ENCODE assay signal across 24 mouse cellular contexts in the genomic region with DNA sequence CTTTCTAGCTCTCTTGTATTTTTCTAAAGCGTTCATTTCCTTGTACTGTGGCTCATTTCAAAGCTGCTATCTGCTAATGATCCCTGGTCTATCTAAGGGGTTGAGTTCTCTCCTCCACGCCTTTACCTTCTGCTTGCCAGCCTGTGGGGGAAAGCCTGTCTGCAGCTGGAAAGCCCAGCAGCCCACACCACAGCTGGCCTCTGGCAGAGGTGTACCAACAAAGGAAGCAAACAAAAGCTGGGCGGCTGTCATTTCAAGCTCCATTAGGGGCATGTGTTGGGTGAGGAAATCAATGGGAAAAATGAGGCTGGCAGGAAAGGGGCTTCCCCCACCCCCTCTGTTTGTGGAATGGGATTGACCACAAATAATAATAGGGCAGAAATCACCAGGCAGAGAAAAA. TPM values are rescaled to one million over a fixed set of nuclear protein-coding genes. Genes with fewer than 3 reads are reported as not detected.
DNase-seq lines count a peak whose midpoint lies in the region; ATAC-seq and TF ChIP-seq lines count a peak whose summit lies in the region.
"Had no signal": no experiment of that assay in that cellular context is flagged by ENCODE, and none has a peak within 500 bp of the region (broad histone marks: within the 10 kb centered on the region; RNA-seq: fewer than 3 reads in every experiment).

No protein-coding gene starts in this region.

- no peaks in the 10 kb centered on the region for H3K9me3 ChIP-seq in hindbrain, embryonic 10.5 days
- no peaks in the 10 kb centered on the region for H3K9me3 ChIP-seq in hindbrain, postnatal 0 days (ENCODE audit: low read length)
- no peaks in the 10 kb centered on the region for H3K9me3 ChIP-seq in midbrain, embryonic 10.5 days (replicated peaks)
- no peaks in the 10 kb centered on the region for H3K9me3 ChIP-seq in midbrain, postnatal 0 days (ENCODE audit: low read length)
- H3K9me3 ChIP-seq in neural tube, embryonic 13.5 days = no peaks in the 10 kb centered on the region
- H3K9me3 ChIP-seq in neural tube, embryonic 15.5 days (replicated peaks) = no peaks in the 10 kb centered on the region
- H3K9me3 ChIP-seq: embryonic facial prominence, embryonic 12.5 days; embryonic facial prominence, embryonic 15.5 days; forebrain, embryonic 15.5 days; heart, embryonic 12.5 days; heart, embryonic 15.5 days; intestine, embryonic 15.5 days had no signal

- H3K4me1 ChIP-seq in hindbrain, embryonic 10.5 days (replicated peaks) = peaks cover 12% of the 10 kb centered on the region; the same call in 1 of the 2 replicates
- H3K4me1 ChIP-seq in hindbrain, postnatal 0 days (ENCODE audit: insufficient read depth, low read length) = no peaks in the 10 kb centered on the region
- peaks cover 17% of the 10 kb centered on the region for H3K4me1 ChIP-seq in midbrain, embryonic 10.5 days
- no peaks in the 10 kb centered on the region for H3K4me1 ChIP-seq in midbrain, postnatal 0 days (ENCODE audit: insufficient read depth, low read length)
- H3K4me1 ChIP-seq in neural tube, embryonic 13.5 days (replicated peaks) = peaks cover 9% of the 10 kb centered on the region
- H3K4me1 ChIP-seq in neural tube, embryonic 15.5 days = 0 out of 2 replicates have a peak, but pooled peaks cover 3% of the 10 kb centered on the region
- H3K4me1 ChIP-seq: embryonic facial prominence, embryonic 12.5 days; embryonic facial prominence, embryonic 15.5 days; forebrain, embryonic 15.5 days; intestine, embryonic 15.5 days had no signal

- H3K4me2 ChIP-seq in hindbrain, postnatal 0 days (ENCODE audit: low read depth, low read length) = no peak overlapping the region
- H3K4me2 ChIP-seq in midbrain, postnatal 0 days (ENCODE audit: low read depth, low read length, poor library complexity, severe bottlenecking) = no peak overlapping the region
- no peak overlapping the region for H3K4me2 ChIP-seq in neural tube, embryonic 13.5 days
- no peak overlapping the region for H3K4me2 ChIP-seq in neural tube, embryonic 15.5 days
- H3K4me2 ChIP-seq: embryonic facial prominence, embryonic 12.5 days; embryonic facial prominence, embryonic 15.5 days; forebrain, embryonic 15.5 days; heart, embryonic 12.5 days; heart, embryonic 15.5 days; intestine, embryonic 15.5 days had no signal

- ATAC-seq in hindbrain, postnatal 0 days = no peak
- no peak for ATAC-seq in midbrain, postnatal 0 days (ENCODE audit: low FRiP score)
- ATAC-seq in neural tube, embryonic 13.5 days (ENCODE audit: low read depth) = no peak
- no peak for ATAC-seq in neural tube, embryonic 15.5 days (ENCODE audit: low FRiP score)
- ATAC-seq: CD4-positive, CD25-positive, alpha-beta regulatory T cell, adult 4 months; intestine, embryonic 15.5 days had no signal

- no peaks in the 10 kb centered on the region for H3K27me3 ChIP-seq in hindbrain, embryonic 10.5 days (ENCODE audit: insufficient read depth, poor library complexity, severe bottlenecking)
- no peaks in the 10 kb centered on the region for H3K27me3 ChIP-seq in hindbrain, postnatal 0 days (ENCODE audit: insufficient read depth, low read length)
- peaks cover 30% of the 10 kb centered on the region; the same call in 1 of the 2 replicates for H3K27me3 ChIP-seq in midbrain, embryonic 10.5 days (ENCODE audit: low read depth, poor library complexity, severe bottlenecking)
- no peaks in the 10 kb centered on the region for H3K27me3 ChIP-seq in midbrain, postnatal 0 days (ENCODE audit: insufficient read depth, low read length)
- peaks cover 4% of the 10 kb centered on the region; the same call in 1 of the 2 replicates for H3K27me3 ChIP-seq in neural tube, embryonic 13.5 days
- no peaks in the 10 kb centered on the region for H3K27me3 ChIP-seq in neural tube, embryonic 15.5 days (replicated peaks)
- H3K27me3 ChIP-seq: embryonic facial prominence, embryonic 12.5 days; embryonic facial prominence, embryonic 15.5 days; forebrain, embryonic 15.5 days; intestine, embryonic 15.5 days had no signal

- no peak for TF ChIP-seq CTCF in hindbrain, postnatal 0 days (IDR thresholded peaks at IDR 0.05; ENCODE audit: low read depth)
- no peak for TF ChIP-seq CTCF in midbrain, postnatal 0 days (IDR thresholded peaks at IDR 0.05)

- no peak overlapping the region for H3K9ac ChIP-seq in hindbrain, postnatal 0 days (replicated peaks; ENCODE audit: low read length)
- H3K9ac ChIP-seq in midbrain, postnatal 0 days (replicated peaks; ENCODE audit: low read length, poor library complexity, severe bottlenecking) = no peak overlapping the region
- 0 out of 2 replicates have a peak overlapping the region, but pooled peaks have one; percentile 17 for H3K9ac ChIP-seq in neural tube, embryonic 13.5 days
- no peak overlapping the region for H3K9ac ChIP-seq in neural tube, embryonic 15.5 days (replicated peaks)
- H3K9ac ChIP-seq: embryonic facial prominence, embryonic 12.5 days; embryonic facial prominence, embryonic 15.5 days; forebrain, embryonic 15.5 days; heart, embryonic 12.5 days; heart, embryonic 15.5 days; intestine, embryonic 15.5 days had no signal

- H3K27ac ChIP-seq in hindbrain, embryonic 10.5 days = peak overlapping the region; percentile 74
- H3K27ac ChIP-seq in hindbrain, postnatal 0 days = no peak overlapping the region
- 0 out of 2 replicates have a peak overlapping the region, but pooled peaks have one; percentile 1 for H3K27ac ChIP-seq in midbrain, embryonic 10.5 days (replicated peaks)
- H3K27ac ChIP-seq in midbrain, postnatal 0 days (ENCODE audit: low read depth, low read length) = no peak overlapping the region
- 0 out of 2 replicates have a peak overlapping the region, but pooled peaks have one; percentile 23 for H3K27ac ChIP-seq in neural tube, embryonic 13.5 days (replicated peaks)
- H3K27ac ChIP-seq in neural tube, embryonic 15.5 days (replicated peaks) = no peak overlapping the region
- H3K27ac ChIP-seq: embryonic facial prominence, embryonic 12.5 days; embryonic facial prominence, embryonic 15.5 days; forebrain, embryonic 15.5 days; heart, embryonic 15.5 days; intestine, embryonic 15.5 days had no signal

- DNase-seq in hindbrain, embryonic 10.5 days (ENCODE audit: low spot score) = no peak
- DNase-seq in hindbrain, postnatal 0 days (ENCODE audit: low spot score) = no peak
- DNase-seq in midbrain, embryonic 10.5 days (ENCODE audit: low spot score) = no peak
- no peak for DNase-seq in midbrain, postnatal 0 days (ENCODE audit: low spot score)
- DNase-seq: adrenal gland, adult 2 months; adrenal gland, postnatal 14 days; cerebellum, adult 11 months; cerebellum, adult 2 months; cerebellum, adult 9-11 months; cerebellum, postnatal 25 days; gastrocnemius, postnatal 25 days; heart, adult 18-20 months; heart, postnatal 10 days; heart, postnatal 36 days had no signal

- WGBS in hindbrain, embryonic 10.5 days = 46% methylated on average over 3 of the region's 3 CpGs
- WGBS in hindbrain, postnatal 0 days = 56% methylated on average over 3 of the region's 3 CpGs
- 61% methylated on average over 3 of the region's 3 CpGs for WGBS in midbrain, embryonic 10.5 days
- WGBS in midbrain, postnatal 0 days = 49% methylated on average over 3 of the region's 3 CpGs
- 52% methylated on average over 3 of the region's 3 CpGs for WGBS in neural tube, embryonic 13.5 days
- WGBS in neural tube, embryonic 15.5 days = 39% methylated on average over 3 of the region's 3 CpGs

- H3K36me3 ChIP-seq in hindbrain, embryonic 10.5 days = no peaks in the 10 kb centered on the region
- H3K36me3 ChIP-seq in hindbrain, postnatal 0 days (ENCODE audit: insufficient read depth, low read length) = no peaks in the 10 kb centered on the region
- no peaks in the 10 kb centered on the region for H3K36me3 ChIP-seq in midbrain, embryonic 10.5 days
- H3K36me3 ChIP-seq in midbrain, postnatal 0 days (ENCODE audit: insufficient read depth, low read length) = no peaks in the 10 kb centered on the region
- H3K36me3 ChIP-seq in neural tube, embryonic 13.5 days = no peaks in the 10 kb centered on the region
- H3K36me3 ChIP-seq in neural tube, embryonic 15.5 days = no peaks in the 10 kb centered on the region
- H3K36me3 ChIP-seq: embryonic facial prominence, embryonic 12.5 days; embryonic facial prominence, embryonic 15.5 days; forebrain, embryonic 15.5 days; heart, embryonic 12.5 days; heart, embryonic 15.5 days; intestine, embryonic 15.5 days had no signal

- no peak overlapping the region for H3K4me3 ChIP-seq in hindbrain, embryonic 10.5 days
- no peak overlapping the region for H3K4me3 ChIP-seq in hindbrain, postnatal 0 days (ENCODE audit: low read length)
- H3K4me3 ChIP-seq in midbrain, embryonic 10.5 days = no peak overlapping the region
- H3K4me3 ChIP-seq in midbrain, postnatal 0 days (ENCODE audit: low read depth, low read length) = no peak overlapping the region
- no peak overlapping the region for H3K4me3 ChIP-seq in neural tube, embryonic 13.5 days
- H3K4me3 ChIP-seq in neural tube, embryonic 15.5 days (replicated peaks) = no peak overlapping the region
- H3K4me3 ChIP-seq: embryonic facial prominence, embryonic 12.5 days; embryonic facial prominence, embryonic 15.5 days; forebrain, embryonic 15.5 days; heart, embryonic 12.5 days; heart, embryonic 15.5 days; intestine, embryonic 15.5 days had no signal

RNA-seq across cellular contexts. Expression of a gene that starts 10.7 kb away (rescaled TPM):
- polyA plus RNA-seq in hindbrain, embryonic 10.5 days (2016; fragmentation: Nextera tagmentation; extraction: Ambion mirVana) = 19.4 and 36.5 TPM in 2 replicates
- 52.4 and 54.8 TPM in 2 replicates for total RNA-seq in hindbrain, postnatal 0 days (2014; rRNA removed)
- polyA plus RNA-seq in hindbrain, postnatal 0 days (2015; fragmentation: Nextera tagmentation; extraction: Ambion mirVana) = 37.4 and 45.1 TPM in 2 replicates
- 17.3 and 26.9 TPM in 2 replicates for polyA plus RNA-seq in midbrain, embryonic 10.5 days (2016; fragmentation: Nextera tagmentation; extraction: Ambion mirVana)
- total RNA-seq in midbrain, postnatal 0 days (2014; rRNA removed) = 75.1 and 100 TPM in 2 replicates
- polyA plus RNA-seq in midbrain, postnatal 0 days (2015; fragmentation: Nextera tagmentation; extraction: Ambion mirVana) = 81.1 and 88.1 TPM in 2 replicates
- polyA plus RNA-seq in neural tube, embryonic 13.5 days (2015; fragmentation: Nextera tagmentation; extraction: Ambion mirVana) = 63.6 and 72.5 TPM in 2 replicates
- 54.7 and 59.4 TPM in 2 replicates for polyA plus RNA-seq in neural tube, embryonic 15.5 days (2015; fragmentation: Nextera tagmentation; extraction: Ambion mirVana)
- total RNA-seq: MEL had no signal
- polyA plus RNA-seq: CD4-positive, CD25-positive, alpha-beta regulatory T cell, adult 4 months had no signal

Comparison
In these comparisons a context has a peak if more than half of its experiments do, and no peak if none do; other contexts are left out.
1. H3K27ac ChIP-seq: peak in hindbrain, embryonic 10.5 days (single experiment), midbrain, embryonic 10.5 days (single experiment) and neural tube, embryonic 13.5 days (single experiment); none in hindbrain, postnatal 0 days (single experiment), midbrain, postnatal 0 days (single experiment) and neural tube, embryonic 15.5 days (single experiment).